Mouse (Mus musculus) MEL (cell line): ENCODE data around the gene Ncoa5.

Source experiments
- CHD1 ChIP-seq: IDR thresholded peaks from 2 replicates; pipeline ENCODE4 v1.6.1; 2012; ENCODE audit warnings: low read depth, mild to moderate bottlenecking, inconsistent platforms, low read length, improper control_type of control experiment
- CTCF ChIP-seq, 3 experiments: IDR thresholded peaks in 2 of 3; conservative IDR thresholded peaks in 1 of 3; 2 replicates each; pipeline ENCODE4 v1.5.1; 2011 to 2012; ENCODE audit warnings: low read length in 3 of 3, low read depth in 2 of 3, mild to moderate bottlenecking in 2 of 3, improper control_type of control experiment in 1 of 3, inconsistent platforms in 1 of 3, mixed read lengths in 1 of 3, moderate library complexity in 1 of 3; ENCODE audit not compliant: control insufficient read depth in 1 of 3, insufficient read depth in 1 of 3, poor library complexity in 1 of 3, severe bottlenecking in 1 of 3
- GATA1 ChIP-seq: IDR thresholded peaks from 2 replicates; pipeline ENCODE4 v1.6.1; 2011; ENCODE audit warnings: low read depth, low read length, improper control_type of control experiment
- NRF1 ChIP-seq: IDR thresholded peaks from 2 replicates; pipeline ENCODE4 v1.6.1; 2014; ENCODE audit warnings: low read depth, mild to moderate bottlenecking, inconsistent platforms, low read length, improper control_type of control experiment, moderate library complexity; ENCODE audit not compliant: poor library complexity, insufficient read depth, severe bottlenecking
- POLR2A ChIP-seq, 2 experiments: IDR thresholded peaks; 2 replicates each; pipeline ENCODE4 v1.6.1; 2011 to 2012; ENCODE audit warnings: low read length in 2 of 2, mild to moderate bottlenecking in 2 of 2, control low read depth in 1 of 2, improper control_type of control experiment in 1 of 2, low read depth in 1 of 2, moderate library complexity in 1 of 2; ENCODE audit not compliant: control insufficient read depth in 1 of 2, insufficient read depth in 1 of 2, poor library complexity in 1 of 2
- TAL1 ChIP-seq: IDR thresholded peaks from 2 replicates; pipeline ENCODE4 v1.6.1; 2012; ENCODE audit warnings: mild to moderate bottlenecking, inconsistent platforms, low read length, moderate library complexity, mixed read lengths
- USF2 ChIP-seq, 2 experiments: IDR thresholded peaks; 2 replicates each; pipeline ENCODE4 v1.6.1; 2011 to 2012; ENCODE audit warnings: improper control_type of control experiment in 2 of 2, low read length in 2 of 2, borderline replicate concordance in 1 of 2, inconsistent platforms in 1 of 2, low read depth in 1 of 2, mild to moderate bottlenecking in 1 of 2; ENCODE audit not compliant: insufficient read depth in 1 of 2
- ZNF384 ChIP-seq: IDR thresholded peaks from 2 replicates; pipeline ENCODE4 v1.6.1; 2012; ENCODE audit warnings: low read depth, mild to moderate bottlenecking, inconsistent platforms, low read length, improper control_type of control experiment

GRCm38 (mm10) chr2:165033306-165033705 is 1.4 kb downstream of the Ncoa5 start:
- no peak for TF ChIP-seq USF2 (IDR thresholded peaks at IDR 0.05; ENCODE audit: borderline replicate concordance in 1 of 2, insufficient read depth in 1 of 2, low read depth in 1 of 2, low read length in 2 of 2)
- no peak for TF ChIP-seq GATA1
- no peak for TF ChIP-seq POLR2A (IDR thresholded peaks at IDR 0.05; ENCODE audit: control insufficient read depth in 1 of 2, insufficient read depth in 1 of 2, low read depth in 1 of 2, low read length in 2 of 2, poor library complexity in 1 of 2)
- TF ChIP-seq ZNF384, result no peak
- no peak for TF ChIP-seq CTCF (IDR thresholded peaks at IDR 0.05 in 2 of 3, conservative IDR thresholded peaks at IDR 0.05 in 1 of 3; ENCODE audit: control insufficient read depth in 1 of 3, insufficient read depth in 1 of 3, low read depth in 2 of 3, low read length in 3 of 3, poor library complexity in 1 of 3, severe bottlenecking in 1 of 3)
- TF ChIP-seq NRF1, result no peak
- TF ChIP-seq TAL1, result no peak
- TF ChIP-seq CHD1, result 0 out of 2 replicates have a peak, but pooled peaks have one; percentile 10
